ENCODE assay signal across 8 mouse cellular contexts in the genomic region with DNA sequence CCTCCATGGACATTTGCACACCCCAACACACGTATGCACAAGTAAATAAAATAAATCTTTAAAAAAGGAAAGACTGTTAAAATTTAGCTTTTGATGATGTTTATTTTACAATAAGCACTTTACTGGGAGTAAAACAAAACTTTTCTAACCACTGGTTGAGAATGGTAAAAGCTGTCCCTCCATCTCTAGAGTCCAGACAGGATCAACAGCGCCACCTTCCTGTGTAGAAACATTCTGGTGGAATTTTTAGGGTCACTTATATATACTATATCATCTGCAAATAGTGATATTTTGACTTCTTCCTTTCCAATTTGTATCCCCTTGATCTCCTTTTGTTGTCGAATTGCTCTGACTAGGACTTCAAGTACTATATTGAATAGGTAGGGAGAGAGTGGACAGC. TPM values are rescaled to one million over a fixed set of nuclear protein-coding genes. Genes with fewer than 3 reads are reported as not detected.
DNase-seq lines count a peak whose midpoint lies in the region; ATAC-seq and TF ChIP-seq lines count a peak whose summit lies in the region.
"Not testable (repeated sequence)": the region's sequence is repeated elsewhere in the genome, so short reads cannot be mapped to it uniquely, and the experiment has no call there.

No protein-coding gene starts in this region.

- H3K4me1 ChIP-seq in liver, embryonic 14.5 days (replicated peaks; ENCODE audit: control insufficient read depth in 2 of 2, insufficient read depth in 2 of 2, low read length in 1 of 2): peaks cover 0 to 13% of the 10 kb centered on the region in 2 experiments; a peak in 2 of 4 replicates
- not testable (repeated sequence) for H3K4me1 ChIP-seq in midbrain, embryonic 14.5 days (ENCODE audit: control insufficient read depth, insufficient read depth, low read length)

- H3K9ac ChIP-seq in liver, embryonic 14.5 days (replicated peaks); midbrain, embryonic 14.5 days (replicated peaks; ENCODE audit: low read length): not testable (repeated sequence)

- not testable (repeated sequence) for ATAC-seq in Patski; liver, embryonic 14.5 days (ENCODE audit: insufficient read depth); midbrain, embryonic 14.5 days (ENCODE audit: low FRiP score, low TSS enrichment)

- H3K27me3 ChIP-seq in Patski; liver, embryonic 14.5 days (ENCODE audit: control insufficient read depth, insufficient read depth, low read length); midbrain, embryonic 14.5 days (ENCODE audit: control insufficient read depth, insufficient read depth, low read length); splenic B cell, adult 2 months (ENCODE audit: control insufficient read depth, insufficient read depth, low read length, poor library complexity, severe bottlenecking): not testable (repeated sequence)

- not testable (repeated sequence) for TF ChIP-seq EP300 in liver, embryonic 14.5 days (IDR thresholded peaks at IDR 0.05; ENCODE audit: low read depth)

- not testable (repeated sequence) for H3K27ac ChIP-seq in liver, embryonic 14.5 days; midbrain, embryonic 14.5 days (replicated peaks; ENCODE audit: low read depth, low read length)

- peak; percentile 68 for DNase-seq in A20 (ENCODE audit: low read depth, low spot score)
- not testable (repeated sequence) for DNase-seq in Patski (ENCODE audit: low read depth, low spot score); liver, embryonic 14.5 days (ENCODE audit: low read depth in 3 of 3, low spot score in 3 of 3)
- DNase-seq in cerebellum, postnatal 14 days: peak; percentile 30 to 47
- DNase-seq in gastrocnemius, adult 18-20 months (ENCODE audit: low spot score): peak; percentile 21
- peak; percentile 33 for DNase-seq in induced T-regulatory cell, adult 2 months (ENCODE audit: low read depth)
- DNase-seq in midbrain, embryonic 14.5 days: peak; percentile 70
- peak; percentile 74 for DNase-seq in splenic B cell, adult 2 months (ENCODE audit: low read depth, low spot score)

- in situ Hi-C loops in Patski (cut with MboI; ENCODE audit: low pct_unique_long_range_greater_than_20kb): loop anchor here (5.0 to 25.0 kb wide), 3 partner anchors 354 to 894 kb away; a partner anchor contains a TSS

- TF ChIP-seq CTCF in Patski (IDR thresholded peaks at IDR 0.05): peak; percentile 64
- TF ChIP-seq CTCF in liver, embryonic 14.5 days (IDR thresholded peaks at IDR 0.05; ENCODE audit: low read depth): peak; percentile 26; the same call in 1 of the 2 replicates

- 72% methylated on average over 3 of the region's 3 CpGs for WGBS in liver, embryonic 14.5 days (ENCODE audit: insufficient replicate concordance)
- 92% methylated on average over 3 of the region's 3 CpGs for WGBS in midbrain, embryonic 14.5 days

- H3K36me3 ChIP-seq in liver, embryonic 14.5 days (replicated peaks; ENCODE audit: control insufficient read depth, insufficient read depth, low read depth); splenic B cell, adult 2 months (ENCODE audit: control insufficient read depth, insufficient read depth, low read length, poor library complexity, severe bottlenecking): not testable (repeated sequence)
- H3K36me3 ChIP-seq in midbrain, embryonic 14.5 days (ENCODE audit: control insufficient read depth, insufficient read depth, low read length): peaks cover 73% of the 10 kb centered on the region

- POLR2A ChIA-PET in Patski (lab: Charles Lee): not testable (repeated sequence)

- CTCF ChIA-PET in Patski (lab: Charles Lee): interaction anchor here (1.0 to 1.8 kb wide), 9 partner anchors 9 to 715 kb away, joined by 3 to 6 read pairs (median 3); no protein-coding TSS in a partner anchor

- H3K4me3 ChIP-seq in liver, embryonic 14.5 days (ENCODE audit: insufficient read depth in 1 of 2, low read depth in 2 of 2, low read length in 2 of 2); midbrain, embryonic 14.5 days (replicated peaks; ENCODE audit: low read depth, low read length): not testable (repeated sequence)

- H3K4me2 ChIP-seq in liver, embryonic 14.5 days (ENCODE audit: low read depth); midbrain, embryonic 14.5 days (ENCODE audit: low read length): not testable (repeated sequence)

- not testable (repeated sequence) for H3K9me3 ChIP-seq in liver, embryonic 14.5 days (ENCODE audit: control insufficient read depth, low read length); midbrain, embryonic 14.5 days (ENCODE audit: control insufficient read depth, low read length)

RNA-seq across cellular contexts. Expression of a gene that starts 38.6 kb away (rescaled TPM):
- 67.3 TPM for polyA plus RNA-seq in Patski (2021)
- total RNA-seq in gastrocnemius, adult 18-20 months (2021): 1 to 10 TPM; 3.2 to 3.3 TPM
- polyA plus RNA-seq in liver, embryonic 14.5 days (2012; rRNA removed): 10.5 and 17.8 TPM in 2 replicates
- 47.3 and 55.1 TPM in 2 replicates for polyA plus RNA-seq in liver, embryonic 14.5 days (2014; fragmentation: Nextera tagmentation; extraction: Ambion mirVana)
- 19.8 and 26.6 TPM in 2 replicates for polyA plus RNA-seq in midbrain, embryonic 14.5 days (2014; fragmentation: Nextera tagmentation; extraction: Ambion mirVana)

RNA-seq across cellular contexts. Expression of a gene that starts 38.8 kb away (rescaled TPM):
- 140 TPM for polyA plus RNA-seq in Patski (2021)
- 10 to 100 TPM; 74.5 to 76.7 TPM for total RNA-seq in gastrocnemius, adult 18-20 months (2021)
- 76.5 and 112 TPM in 2 replicates for polyA plus RNA-seq in liver, embryonic 14.5 days (2012; rRNA removed)
- 135 and 138 TPM in 2 replicates for polyA plus RNA-seq in liver, embryonic 14.5 days (2014; fragmentation: Nextera tagmentation; extraction: Ambion mirVana)
- polyA plus RNA-seq in midbrain, embryonic 14.5 days (2014; fragmentation: Nextera tagmentation; extraction: Ambion mirVana): 284 and 304 TPM in 2 replicates

RNA-seq across cellular contexts. Expression of a gene that starts 56.5 kb away (rescaled TPM):
- 1.0 TPM for polyA plus RNA-seq in Patski (2021)
- not detected for total RNA-seq in gastrocnemius, adult 18-20 months (2021)
- polyA plus RNA-seq in liver, embryonic 14.5 days (2012; rRNA removed): 0.45 and 0.79 TPM in 2 replicates
- polyA plus RNA-seq in liver, embryonic 14.5 days (2014; fragmentation: Nextera tagmentation; extraction: Ambion mirVana): 0.58 and 0.59 TPM in 2 replicates
- 1.2 and 2.5 TPM in 2 replicates for polyA plus RNA-seq in midbrain, embryonic 14.5 days (2014; fragmentation: Nextera tagmentation; extraction: Ambion mirVana)
